Mouse (Mus musculus): ENCODE measurements around the gene Ptgdr. TPM values are rescaled to one million over a fixed set of nuclear protein-coding genes. Genes with fewer than 3 reads are reported as not detected.
A peak's percentile ranks its signal among the peaks of the same experiment; 100 is the strongest.
"Not testable (repeated sequence)": the region's sequence is repeated elsewhere in the genome, so short reads cannot be mapped to it uniquely, and the experiment has no call there.

The Ptgdr gene
- polyA plus RNA-seq (2015; fragmentation: Nextera tagmentation; extraction: Ambion mirVana), result 0.06 TPM in 1 of 2 replicates, not detected in the other

- Histone ChIP-seq H3K4me1 (ENCODE audit: control insufficient read depth, insufficient read depth, low read length) (no peaks in the 10 kb centered on the region), H3K9ac (ENCODE audit: low read length) (no peak within 1 kb of the TSS), H3K4me2 (ENCODE audit: low read depth, low read length) (peak within 1 kb of the TSS; percentile 46), H3K36me3 (ENCODE audit: control insufficient read depth, insufficient read depth) (no peaks in the 10 kb centered on the region), H3K4me3 (ENCODE audit: low read length) (peak within 1 kb of the TSS; percentile 17), H3K9me3 (replicated peaks; ENCODE audit: control insufficient read depth, low read length) (no peaks in the 10 kb centered on the region), H3K27me3 (ENCODE audit: control insufficient read depth, insufficient read depth, low read length) (peaks cover 22% of the 10 kb centered on the region), H3K27ac (ENCODE audit: low read length) (no peak within 1 kb of the TSS)
- ATAC-seq (replicated peaks; ENCODE audit: extremely low read depth, insufficient read depth, low FRiP score), result no peak
- 2% methylated on average over 32 of the region's 32 CpGs for WGBS
Observed at GRCm38 (mm10) chr14:44858868-44859613, at the start of gene Ptgdr. Gene Ptgdr, minus strand, starts transcription at chr14:44859375.

GRCm38 (mm10) chr14:44907774-44908173 is 48.6 kb upstream of the Ptgdr start:
- Histone ChIP-seq H3K27ac (ENCODE audit: low read length) (no peak overlapping the region), H3K4me3 (ENCODE audit: low read length) (no peak overlapping the region), H3K36me3 (ENCODE audit: control insufficient read depth, insufficient read depth) (no peaks in the 10 kb centered on the region), H3K27me3 (ENCODE audit: control insufficient read depth, insufficient read depth, low read length) (no peaks in the 10 kb centered on the region), H3K4me2 (ENCODE audit: low read depth, low read length) (no peak overlapping the region), H3K4me1 (ENCODE audit: control insufficient read depth, insufficient read depth, low read length) (no peaks in the 10 kb centered on the region), H3K9me3 (replicated peaks; ENCODE audit: control insufficient read depth, low read length) (no peaks in the 10 kb centered on the region), H3K9ac (ENCODE audit: low read length) (no peak overlapping the region)
- 71% methylated on average over 5 of the region's 5 CpGs for WGBS
- no peak for ATAC-seq (replicated peaks; ENCODE audit: extremely low read depth, insufficient read depth, low FRiP score)

GRCm38 (mm10) chr14:44904199-44904598 is 45.0 kb upstream of the Ptgdr start:
- no peak for ATAC-seq (replicated peaks; ENCODE audit: extremely low read depth, insufficient read depth, low FRiP score)
- Histone ChIP-seq H3K4me1 (ENCODE audit: control insufficient read depth, insufficient read depth, low read length) (no peaks in the 10 kb centered on the region), H3K4me2 (ENCODE audit: low read depth, low read length) (no peak overlapping the region), H3K36me3 (ENCODE audit: control insufficient read depth, insufficient read depth) (no peaks in the 10 kb centered on the region), H3K27ac (ENCODE audit: low read length) (no peak overlapping the region), H3K27me3 (ENCODE audit: control insufficient read depth, insufficient read depth, low read length) (no peaks in the 10 kb centered on the region), H3K4me3 (ENCODE audit: low read length) (no peak overlapping the region), H3K9ac (ENCODE audit: low read length) (no peak overlapping the region), H3K9me3 (replicated peaks; ENCODE audit: control insufficient read depth, low read length) (no peaks in the 10 kb centered on the region)
- WGBS, result 75% methylated on average over 4 of the region's 4 CpGs

GRCm38 (mm10) chr14:44901735-44902134 is 42.6 kb upstream of the Ptgdr start:
- not testable (repeated sequence) for H3K9ac ChIP-seq (ENCODE audit: low read length); H3K27me3 ChIP-seq (ENCODE audit: control insufficient read depth, insufficient read depth, low read length); H3K4me1 ChIP-seq (ENCODE audit: control insufficient read depth, insufficient read depth, low read length); ATAC-seq (replicated peaks; ENCODE audit: extremely low read depth, insufficient read depth, low FRiP score); H3K27ac ChIP-seq (ENCODE audit: low read length); H3K9me3 ChIP-seq (replicated peaks; ENCODE audit: control insufficient read depth, low read length); H3K4me2 ChIP-seq (ENCODE audit: low read depth, low read length); H3K36me3 ChIP-seq (ENCODE audit: control insufficient read depth, insufficient read depth); H3K4me3 ChIP-seq (ENCODE audit: low read length)

- no peaks in the 10 kb centered on the region for H3K9me3 ChIP-seq (replicated peaks; ENCODE audit: control insufficient read depth, low read length)
- WGBS, result 69% methylated on average over 7 of the region's 7 CpGs
- no peak overlapping the region for H3K4me2 ChIP-seq (ENCODE audit: low read depth, low read length)
- H3K27ac ChIP-seq (ENCODE audit: low read length), result no peak overlapping the region
- H3K9ac ChIP-seq (ENCODE audit: low read length), result no peak overlapping the region
- H3K4me1 ChIP-seq (ENCODE audit: control insufficient read depth, insufficient read depth, low read length), result no peaks in the 10 kb centered on the region
- H3K27me3 ChIP-seq (ENCODE audit: control insufficient read depth, insufficient read depth, low read length), result no peaks in the 10 kb centered on the region
- ATAC-seq (replicated peaks; ENCODE audit: extremely low read depth, insufficient read depth, low FRiP score), result no peak
- no peaks in the 10 kb centered on the region for H3K36me3 ChIP-seq (ENCODE audit: control insufficient read depth, insufficient read depth)
- H3K4me3 ChIP-seq (ENCODE audit: low read length), result no peak overlapping the region
Observed at GRCm38 (mm10) chr14:44891387-44892132, 32.4 kb upstream of the Ptgdr start.

GRCm38 (mm10) chr14:44869686-44870085 is 10.5 kb upstream of the Ptgdr start:
- Histone ChIP-seq H3K27me3 (ENCODE audit: control insufficient read depth, insufficient read depth, low read length) (no peaks in the 10 kb centered on the region), H3K36me3 (ENCODE audit: control insufficient read depth, insufficient read depth) (no peaks in the 10 kb centered on the region), H3K9me3 (replicated peaks; ENCODE audit: control insufficient read depth, low read length) (no peaks in the 10 kb centered on the region), H3K4me1 (ENCODE audit: control insufficient read depth, insufficient read depth, low read length) (no peaks in the 10 kb centered on the region), H3K9ac (ENCODE audit: low read length) (no peak overlapping the region), H3K27ac (ENCODE audit: low read length) (no peak overlapping the region), H3K4me2 (ENCODE audit: low read depth, low read length) (no peak overlapping the region), H3K4me3 (ENCODE audit: low read length) (no peak overlapping the region)
- WGBS, result 45% methylated on average over 6 of the region's 6 CpGs
- no peak for ATAC-seq (replicated peaks; ENCODE audit: extremely low read depth, insufficient read depth, low FRiP score)

- no peak overlapping the region for H3K9ac ChIP-seq (ENCODE audit: low read length)
- 74% methylated on average over 8 of the region's 8 CpGs for WGBS
- ATAC-seq (replicated peaks; ENCODE audit: extremely low read depth, insufficient read depth, low FRiP score), result no peak
Observed at GRCm38 (mm10) chr14:44865661-44866060, 6.5 kb upstream of the Ptgdr start.

GRCm38 (mm10) chr14:44863086-44863485 is 3.9 kb upstream of the Ptgdr start:
- no peaks in the 10 kb centered on the region for H3K36me3 ChIP-seq (ENCODE audit: control insufficient read depth, insufficient read depth)
- WGBS, result 46% methylated on average over 4 of the region's 4 CpGs
- no peak overlapping the region for H3K9ac ChIP-seq (ENCODE audit: low read length)
- peaks cover 14% of the 10 kb centered on the region for H3K27me3 ChIP-seq (ENCODE audit: control insufficient read depth, insufficient read depth, low read length)
- H3K4me1 ChIP-seq (ENCODE audit: control insufficient read depth, insufficient read depth, low read length), result no peaks in the 10 kb centered on the region
- H3K4me3 ChIP-seq (ENCODE audit: low read length), result no peak overlapping the region
- H3K9me3 ChIP-seq (replicated peaks; ENCODE audit: control insufficient read depth, low read length), result no peaks in the 10 kb centered on the region
- ATAC-seq (replicated peaks; ENCODE audit: extremely low read depth, insufficient read depth, low FRiP score), result no peak
- H3K4me2 ChIP-seq (ENCODE audit: low read depth, low read length), result no peak overlapping the region
- no peak overlapping the region for H3K27ac ChIP-seq (ENCODE audit: low read length)

More at GRCm38 (mm10) chr14:44865661-44866060, 6.5 kb upstream of the Ptgdr start:
- Histone ChIP-seq H3K4me1 (ENCODE audit: control insufficient read depth, insufficient read depth, low read length) (no peaks in the 10 kb centered on the region), H3K4me2 (ENCODE audit: low read depth, low read length) (no peak overlapping the region), H3K27ac (ENCODE audit: low read length) (no peak overlapping the region), H3K4me3 (ENCODE audit: low read length) (no peak overlapping the region), H3K27me3 (ENCODE audit: control insufficient read depth, insufficient read depth, low read length) (no peaks in the 10 kb centered on the region), H3K9me3 (replicated peaks; ENCODE audit: control insufficient read depth, low read length) (no peaks in the 10 kb centered on the region), H3K36me3 (ENCODE audit: control insufficient read depth, insufficient read depth) (no peaks in the 10 kb centered on the region)

- Histone ChIP-seq H3K27ac (ENCODE audit: low read length) (no peak overlapping the region), H3K4me1 (ENCODE audit: control insufficient read depth, insufficient read depth, low read length) (no peaks in the 10 kb centered on the region), H3K4me2 (ENCODE audit: low read depth, low read length) (no peak overlapping the region), H3K9me3 (replicated peaks; ENCODE audit: control insufficient read depth, low read length) (no peaks in the 10 kb centered on the region), H3K36me3 (ENCODE audit: control insufficient read depth, insufficient read depth) (no peaks in the 10 kb centered on the region), H3K9ac (ENCODE audit: low read length) (no peak overlapping the region), H3K4me3 (ENCODE audit: low read length) (no peak overlapping the region), H3K27me3 (ENCODE audit: control insufficient read depth, insufficient read depth, low read length) (peaks cover 22% of the 10 kb centered on the region)
- 34% methylated on average over 3 of the region's 3 CpGs for WGBS
- no peak for ATAC-seq (replicated peaks; ENCODE audit: extremely low read depth, insufficient read depth, low FRiP score)
Observed at GRCm38 (mm10) chr14:44861161-44861560, 2.0 kb upstream of the Ptgdr start.
